Mouse (Mus musculus) heart, postnatal 14 days (tissue): ENCODE measurements around the gene Tmem233. TPM values are rescaled to one million over a fixed set of nuclear protein-coding genes. Genes with fewer than 3 reads are reported as not detected.

Experiments used
- DNase-seq, 2 experiments: peaks; one replicate each; pipeline ENCODE4 v3.0.0; 2021 to 2022
- intact Hi-C: fragments of 180-260 bp; cut with DNase I; formaldehyde crosslinking; loops from one replicate; pipeline ENCODE4 v1.15.1; 2025
- total RNA-seq, 2 experiments: library from RNA; stranded (reverse); gene quantifications; 2 replicates each; pipeline ENCODE4 v1.2.3; 2021

Tmem233 gene
- total RNA-seq, 2 experiments from 2014 or later = not detected

DNA sequence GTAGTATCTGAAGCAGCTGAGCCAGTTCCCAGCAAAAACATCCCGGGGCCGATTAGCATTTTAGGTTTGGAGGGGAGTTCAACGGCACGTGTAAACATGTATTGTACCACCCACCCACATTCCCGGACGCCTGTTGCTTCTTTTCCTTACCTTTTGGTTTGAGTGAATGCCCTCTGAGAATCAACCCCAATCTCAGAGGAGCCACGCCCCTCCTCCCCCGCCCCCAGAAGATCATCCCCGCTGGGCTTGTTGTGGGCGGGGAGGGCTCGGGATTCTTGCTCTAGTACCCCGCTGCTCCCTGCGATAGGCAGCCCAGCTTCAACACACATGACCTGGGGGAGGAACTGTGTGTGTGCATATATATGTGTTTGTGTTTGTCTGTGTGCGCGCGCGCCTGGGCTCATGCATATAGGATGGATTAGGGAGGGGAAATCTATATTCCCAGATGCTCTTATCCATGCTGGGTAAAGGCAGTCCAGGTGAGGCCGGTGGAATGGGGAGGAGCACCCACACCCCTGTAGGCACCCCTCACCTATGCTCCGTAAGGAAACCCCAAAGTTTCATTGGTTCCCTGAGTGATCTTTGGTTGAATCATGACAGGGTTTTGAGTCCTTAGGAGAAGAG, 52.4 kb downstream of the Tmem233 start:
- intact Hi-C loops = loop anchor here (2.0 to 5.0 kb wide), 2 partner anchors 94 to 182 kb away; no protein-coding TSS in a partner anchor
- no peak for DNase-seq

GRCm38 (mm10) chr5:116029071-116029470, 54.0 kb downstream of the Tmem233 start:
- intact Hi-C loops = loop anchor here (10.0 kb wide), 2 partner anchors 386 to 456 kb away; no protein-coding TSS in a partner anchor

DNA sequence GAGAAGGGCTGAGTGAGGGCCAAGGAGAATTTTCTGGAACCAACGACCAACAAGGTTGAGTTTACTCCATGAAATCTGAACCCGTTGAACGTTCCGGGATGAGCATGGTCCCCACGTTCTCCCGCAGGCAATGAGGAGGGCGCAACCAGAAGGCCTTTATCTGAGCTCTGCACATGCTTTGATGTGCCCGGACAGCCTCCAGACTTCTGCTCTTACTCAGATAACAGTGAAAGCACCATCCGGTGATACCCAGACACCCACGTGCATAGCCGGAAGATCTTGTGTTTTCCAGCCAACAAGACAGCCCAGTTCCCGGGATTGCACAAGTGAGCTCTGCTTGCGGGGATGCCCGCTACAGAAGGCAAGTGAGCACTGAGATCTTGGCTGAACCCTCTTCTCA, 56.5 kb downstream of the Tmem233 start:
- intact Hi-C loops = loop anchor here (10.0 kb wide), 2 partner anchors 388 to 458 kb away; no protein-coding TSS in a partner anchor
- no peak for DNase-seq

More at GRCm38 (mm10) chr5:116029071-116029470, 54.0 kb downstream of the Tmem233 start:
- DNase-seq = no peak

GRCm38 (mm10) chr5:116026107-116026506, 56.9 kb downstream of the Tmem233 start:
- DNase-seq = no peak
- intact Hi-C loops = loop anchor here (10.0 kb wide), 2 partner anchors 389 to 459 kb away; no protein-coding TSS in a partner anchor

- DNase-seq = peak; percentile 92 to 94
- intact Hi-C loops = loop anchor here (5.0 to 10.0 kb wide), 3 partner anchors 47 to 460 kb away; no protein-coding TSS in a partner anchor
Observed at GRCm38 (mm10) chr5:116024327-116024739, 58.7 kb downstream of the Tmem233 start, which contains the start of gene Prkab1. TSS of gene Prkab1 (minus strand) at chr5:116024508.

DNA sequence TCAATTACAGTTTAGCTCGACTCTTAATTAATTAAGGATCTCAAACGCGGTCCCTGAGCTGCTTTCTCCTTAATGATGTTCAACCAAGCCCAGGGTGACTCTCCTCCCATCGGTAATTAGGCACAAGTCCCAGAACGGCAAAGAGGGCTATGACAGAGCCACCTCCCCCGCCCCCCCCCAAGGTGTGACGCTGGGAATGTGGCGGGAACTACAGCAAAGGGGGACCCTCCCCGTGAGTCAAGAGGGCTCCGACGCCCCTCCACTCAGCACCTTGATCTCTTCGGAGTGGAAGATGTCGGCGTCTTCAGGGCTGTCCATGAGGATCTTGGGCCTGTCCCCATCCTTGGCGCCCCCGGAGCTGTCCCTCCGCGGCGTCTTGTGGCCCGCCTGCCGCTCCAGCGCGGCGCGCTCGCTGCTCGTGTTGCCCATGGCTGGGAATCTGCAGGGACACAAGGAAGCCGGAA, 59.2 kb downstream of the Tmem233 start:
- no peak for DNase-seq
- intact Hi-C loops = loop anchor here (5.0 to 10.0 kb wide), 3 partner anchors 47 to 461 kb away; no protein-coding TSS in a partner anchor

GRCm38 (mm10) chr5:116023251-116023661, 59.8 kb downstream of the Tmem233 start:
- DNase-seq = no peak
- intact Hi-C loops = loop anchor here (5.0 to 10.0 kb wide), 3 partner anchors 46 to 462 kb away; no protein-coding TSS in a partner anchor

- intact Hi-C loops = loop anchor here (5.0 to 10.0 kb wide), 3 partner anchors 45 to 462 kb away; no protein-coding TSS in a partner anchor
- no peak for DNase-seq
Observed at GRCm38 (mm10) chr5:116022658-116023200, 60.3 kb downstream of the Tmem233 start.

GRCm38 (mm10) chr5:116022131-116022530, 60.9 kb downstream of the Tmem233 start:
- no peak for DNase-seq
- intact Hi-C loops = loop anchor here (5.0 to 10.0 kb wide), 3 partner anchors 45 to 463 kb away; no protein-coding TSS in a partner anchor

- DNase-seq = peak in 1 of 2 experiments; percentile 20
- intact Hi-C loops = loop anchor here (5.0 to 10.0 kb wide), 3 partner anchors 44 to 463 kb away; no protein-coding TSS in a partner anchor
Observed at GRCm38 (mm10) chr5:116021552-116021951, 61.5 kb downstream of the Tmem233 start.

GRCm38 (mm10) chr5:116019371-116019770, 63.7 kb downstream of the Tmem233 start:
- DNase-seq = peak; percentile 58 to 69
- intact Hi-C loops = no loop called here

GRCm38 (mm10) chr5:116018784-116019183, 64.3 kb downstream of the Tmem233 start:
- DNase-seq = no peak
- intact Hi-C loops = no loop called here

GRCm38 (mm10) chr5:116018196-116018595, 64.8 kb downstream of the Tmem233 start:
- DNase-seq = no peak
- intact Hi-C loops = no loop called here

GRCm38 (mm10) chr5:116017391-116017790, 65.7 kb downstream of the Tmem233 start:
- no peak for DNase-seq
- intact Hi-C loops = no loop called here

DNA sequence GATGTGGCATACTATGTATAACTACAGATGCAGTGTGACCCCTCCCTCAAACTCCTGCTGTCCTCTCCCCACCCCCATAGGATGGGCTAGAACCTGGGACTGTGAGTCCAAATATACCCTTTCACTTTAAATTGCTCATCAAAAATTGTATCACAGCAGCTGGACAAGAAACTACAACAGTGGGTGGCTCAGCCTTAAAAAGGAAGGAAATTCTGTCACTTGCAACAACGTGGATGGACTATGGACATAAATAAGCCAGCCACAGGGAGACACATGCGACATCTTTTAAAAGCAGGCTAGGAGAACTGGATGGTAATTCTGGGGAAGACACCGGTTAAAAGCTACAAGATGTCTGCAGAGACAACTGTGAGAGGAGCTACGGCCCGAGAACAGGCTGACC, 66.5 kb downstream of the Tmem233 start:
- no peak for DNase-seq
- intact Hi-C loops = no loop called here

DNA sequence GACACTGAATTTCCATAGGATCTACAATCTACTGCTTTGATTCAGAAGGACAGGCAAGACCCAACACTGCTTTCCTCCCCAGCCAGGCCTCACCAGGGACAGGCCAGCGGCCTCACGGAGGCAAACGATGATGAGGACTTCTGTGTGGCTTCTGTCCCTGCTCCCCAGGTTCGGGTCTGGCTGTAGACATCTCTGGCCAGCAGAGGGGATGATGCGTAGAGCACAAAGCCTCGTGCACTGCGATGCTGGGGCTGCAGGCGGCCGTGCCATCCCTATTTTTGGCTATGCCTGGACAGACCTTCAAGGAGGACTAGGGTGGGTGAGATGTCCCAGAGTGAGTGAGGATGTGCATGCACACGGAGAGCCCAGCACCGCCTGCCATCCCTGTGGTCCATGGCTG, 68.8 kb downstream of the Tmem233 start:
- no peak for DNase-seq
- intact Hi-C loops = no loop called here

DNA sequence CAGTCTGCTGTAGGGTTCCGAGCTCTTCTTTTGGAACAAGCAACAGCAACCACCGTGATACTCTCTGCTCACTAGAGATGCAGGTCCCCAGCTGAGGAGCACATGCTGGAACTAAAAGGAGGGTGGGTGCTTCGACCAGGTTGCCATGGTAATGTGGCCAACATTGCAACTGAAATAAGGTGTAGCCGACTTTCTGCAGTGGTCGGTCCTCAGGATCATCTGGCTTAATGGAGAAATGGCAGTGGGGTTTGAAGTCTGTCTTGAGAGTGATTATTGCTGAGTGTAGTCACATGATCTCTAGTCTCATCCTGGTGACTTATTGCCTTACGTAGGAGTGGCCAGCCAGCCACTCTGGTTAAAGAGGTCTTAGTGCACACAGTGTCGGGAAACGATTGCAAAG, 69.2 kb downstream of the Tmem233 start:
- no peak for DNase-seq
- intact Hi-C loops = no loop called here

GRCm38 (mm10) chr5:116012503-116012902, 70.5 kb downstream of the Tmem233 start:
- intact Hi-C loops = no loop called here
- DNase-seq = no peak

DNA sequence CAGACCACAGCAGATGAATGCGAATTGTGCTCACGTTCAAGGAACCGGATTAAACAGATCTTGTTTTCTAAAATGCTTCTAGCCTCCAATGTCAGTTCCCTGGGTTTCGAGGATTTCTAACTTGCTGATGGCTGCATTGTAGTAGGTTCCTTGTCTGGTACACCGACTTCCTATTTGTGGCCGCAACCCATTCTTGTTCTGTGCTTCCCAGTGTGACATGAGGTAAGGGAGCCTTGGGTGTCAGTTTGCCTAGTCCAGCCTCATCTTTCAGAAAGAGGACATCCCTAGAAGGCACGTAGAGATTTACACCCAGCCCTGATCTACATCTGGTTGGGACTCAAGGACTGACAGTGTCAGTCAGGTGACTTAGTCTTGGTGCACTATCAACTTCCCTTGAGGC, 71.3 kb downstream of the Tmem233 start:
- intact Hi-C loops = no loop called here
- DNase-seq = no peak

GRCm38 (mm10) chr5:116009884-116010627, 73.0 kb downstream of the Tmem233 start:
- no peak for DNase-seq
- intact Hi-C loops = loop anchor here (5.0 to 10.0 kb wide), 2 partner anchors 83 to 215 kb away; no protein-coding TSS in a partner anchor
